Mouse (Mus musculus): ENCODE data around the gene Gsk3a.

DNA sequence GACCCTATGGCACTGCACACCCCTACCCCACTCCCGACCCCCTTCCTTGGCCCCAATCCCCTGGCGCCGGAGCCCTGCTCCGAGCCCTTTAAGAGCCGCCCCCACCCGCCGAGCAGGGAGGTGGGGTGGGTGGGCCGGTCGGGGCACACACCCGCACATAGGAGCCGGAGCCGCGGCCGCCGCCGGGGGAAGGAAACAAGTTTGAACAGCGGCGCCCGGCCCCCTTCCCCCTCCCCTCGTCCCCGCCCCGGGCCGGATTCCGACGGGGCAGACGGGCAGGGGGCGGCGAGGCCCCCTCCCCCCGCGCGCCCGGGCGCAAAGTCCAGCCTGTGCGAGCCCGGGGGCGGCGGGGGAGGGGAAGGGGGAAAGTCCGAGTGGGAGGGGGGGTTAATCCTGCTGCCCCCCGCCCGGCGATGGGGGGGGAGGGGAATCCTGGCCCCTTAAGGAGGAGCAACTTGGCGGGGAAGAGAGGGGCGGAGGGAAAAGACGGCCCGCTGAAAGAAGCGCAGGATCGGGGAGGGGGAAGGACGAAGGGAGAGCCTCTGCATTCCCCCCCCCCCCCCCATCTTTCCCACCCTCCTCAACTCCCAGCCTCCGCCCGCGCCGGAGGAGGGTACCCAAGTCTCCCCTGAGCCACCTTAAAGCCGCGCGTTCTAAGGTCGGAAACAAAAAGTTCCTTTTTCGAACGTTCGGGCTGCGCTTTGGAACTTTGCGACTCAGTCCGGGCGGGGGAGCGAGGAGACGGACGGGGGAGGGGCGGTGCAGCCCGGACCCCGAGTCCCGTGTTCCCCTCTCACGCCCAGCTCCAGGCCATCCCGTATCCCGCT lies 11.9 kb upstream of the Gsk3a start:
- TF ChIP-seq CTCF (IDR thresholded peaks at IDR 0.05) (no peak), EP300 (IDR thresholded peaks at IDR 0.05) (no peak)
